Mouse (Mus musculus) right cerebral cortex, adult 18-20 months (tissue): ENCODE measurements at regions not wholly inside any gene's neighbourhood (a gene's known extent, or its start where the extent isn't known, plus 50 kb on each side); places are given as distances from the start of the nearest gene placed in this dataset.

Experiments used
- DNase-seq: peaks from one replicate; pipeline ENCODE4 v3.0.0; 2022; ENCODE audit warnings: mixed read lengths

DNA sequence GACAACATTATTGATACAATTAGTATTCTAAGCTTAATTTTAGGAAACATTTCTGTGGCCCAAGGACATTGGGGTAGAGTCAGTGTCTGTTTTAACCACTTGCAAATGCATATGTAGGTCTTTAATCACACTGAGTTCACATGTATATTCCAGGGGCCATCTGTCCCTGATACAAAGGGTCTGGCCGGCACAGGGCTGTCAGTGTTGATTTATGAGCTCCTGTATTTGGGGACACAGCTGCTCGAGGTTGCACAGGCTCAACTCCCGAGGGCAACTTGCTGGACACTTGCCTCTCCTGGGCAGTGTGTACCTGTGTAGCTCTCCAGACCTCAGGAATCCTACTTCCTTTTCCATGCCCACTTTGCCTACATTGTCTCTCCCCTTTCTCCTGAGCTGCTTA is 221.0 kb downstream of the Abcc12 start:
- DNase-seq, result no peak

DNA sequence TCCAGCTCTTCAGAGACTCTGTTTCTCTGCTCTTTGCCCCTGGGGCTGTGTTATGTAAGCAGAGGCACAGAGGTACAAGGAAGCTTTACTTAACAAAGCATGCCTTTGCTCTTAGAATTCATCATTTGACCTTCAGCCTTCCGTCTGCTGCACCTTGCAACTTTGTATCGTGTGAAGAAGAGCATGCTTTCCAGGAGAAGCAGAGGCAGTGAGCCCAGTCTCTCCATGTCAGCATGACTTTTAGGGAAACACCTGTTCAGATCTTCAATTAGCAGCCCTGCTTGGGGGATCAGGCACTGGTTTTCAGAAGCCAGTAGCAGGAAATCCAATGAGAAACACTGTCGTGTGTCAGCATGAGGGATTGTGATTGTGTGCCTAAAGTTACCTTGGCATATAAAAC is 226.7 kb downstream of the Abcc12 start:
- no peak for DNase-seq

DNA sequence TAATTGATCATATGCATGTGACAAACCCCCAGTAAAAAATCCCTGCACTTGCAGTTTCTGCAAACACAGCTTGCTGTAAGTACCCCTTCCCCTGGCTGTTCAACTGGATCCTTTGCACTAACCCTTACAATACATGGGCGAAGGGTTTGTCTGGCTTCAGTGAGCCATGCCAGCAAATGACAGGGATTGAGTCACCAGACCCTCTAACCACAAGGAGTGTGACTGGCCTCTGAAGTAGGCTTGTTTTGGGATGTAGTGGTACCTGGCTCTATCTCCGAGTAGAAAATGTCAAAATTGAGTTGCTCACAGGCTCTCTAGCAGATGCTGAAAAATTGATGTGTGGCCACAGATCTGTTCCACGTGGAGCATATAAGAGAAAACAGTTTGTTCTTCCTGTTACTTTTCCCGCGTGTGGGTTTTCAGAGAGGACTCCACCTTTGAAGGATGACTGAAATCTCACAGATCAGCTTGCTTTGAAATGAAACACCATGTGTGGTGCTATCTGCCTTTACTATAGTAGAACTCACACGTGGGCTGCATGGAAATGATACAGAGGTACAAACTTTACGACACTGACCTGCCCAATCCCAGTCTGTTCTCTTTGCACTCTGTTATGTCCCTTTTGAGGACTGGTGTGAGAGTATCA is 228.8 kb downstream of the Abcc12 start:
- DNase-seq, result no peak

DNA sequence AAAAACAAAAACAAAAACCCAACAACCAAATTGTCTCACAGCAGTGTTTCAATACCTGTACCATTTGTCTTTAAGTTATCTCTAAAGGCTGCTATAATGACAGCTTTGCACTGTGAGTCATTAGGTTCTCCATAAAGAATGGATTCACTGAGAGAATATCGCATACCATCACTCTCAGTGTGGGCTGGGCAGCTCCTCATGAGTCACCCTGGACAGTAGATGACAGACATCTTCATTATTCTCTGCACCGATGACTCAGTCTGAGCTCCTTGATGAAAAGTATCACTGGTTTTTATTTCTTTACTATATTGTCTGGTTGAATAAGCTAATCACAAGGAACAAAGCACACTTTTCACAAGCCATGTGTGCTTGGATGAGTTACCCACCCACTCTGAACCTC is 230.4 kb downstream of the Abcc12 start:
- DNase-seq, result peak; percentile 45

DNA sequence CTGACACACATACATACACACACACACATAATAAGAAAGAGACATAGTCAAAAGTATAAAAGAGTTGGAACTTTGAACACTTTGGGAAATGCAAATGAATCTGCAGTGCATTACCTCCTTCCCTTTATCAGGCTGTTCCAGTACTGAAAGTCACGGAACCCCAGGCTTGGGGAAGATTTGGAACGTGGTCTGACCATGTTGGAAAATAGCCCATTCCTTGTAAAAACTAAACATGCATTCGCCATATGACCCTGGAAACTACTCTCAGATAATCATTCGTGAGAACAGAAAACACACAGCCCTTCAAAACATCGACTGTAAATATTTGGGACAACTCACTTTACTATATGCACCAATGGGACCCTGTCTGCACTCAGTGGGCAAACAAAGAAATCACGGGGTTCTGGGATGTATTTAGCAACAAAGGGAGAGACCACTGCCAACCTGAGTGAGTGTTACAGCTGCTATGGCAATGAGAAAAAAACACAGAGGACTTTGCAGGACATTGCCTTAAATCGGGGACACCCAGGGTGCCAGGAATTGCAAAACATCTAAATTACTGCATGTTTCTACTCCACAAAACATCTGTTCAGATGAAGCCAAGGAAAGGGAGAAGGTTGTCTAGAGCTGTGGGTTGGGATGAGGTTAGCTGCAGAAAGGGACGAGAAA is 238.3 kb downstream of the Abcc12 start:
- no peak for DNase-seq

DNA sequence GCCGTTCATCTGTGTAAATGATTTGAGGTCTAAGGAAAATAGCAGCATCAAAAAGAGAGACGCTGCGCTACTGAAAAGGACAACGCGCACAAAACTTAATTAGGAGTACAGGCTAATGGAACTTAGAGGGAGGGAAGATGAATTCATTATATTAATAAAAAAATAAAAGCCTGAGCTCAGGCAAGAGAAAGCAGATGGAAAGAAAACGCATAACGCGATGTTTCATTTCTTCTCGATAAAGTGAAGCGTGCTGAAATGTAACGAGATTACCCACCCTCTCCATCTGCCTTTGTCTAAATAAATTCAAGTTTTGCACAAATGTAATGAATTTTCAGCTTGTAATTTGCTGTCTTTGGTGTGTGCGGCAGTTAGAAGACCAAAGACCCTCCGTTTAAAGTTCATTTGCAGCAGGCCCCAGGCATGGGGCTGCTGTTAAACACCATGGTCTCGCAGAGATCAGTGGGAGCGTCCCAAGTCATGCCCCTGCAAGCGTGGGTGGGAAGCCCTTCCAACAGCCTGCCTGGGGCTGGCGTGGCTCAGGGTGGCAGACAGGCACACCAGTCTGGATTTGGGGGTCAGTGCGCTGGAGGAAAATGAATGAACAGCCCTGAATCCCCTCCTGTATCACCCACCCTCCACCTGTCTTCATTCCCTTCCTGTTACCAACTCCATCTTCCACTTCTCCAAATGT is 241.8 kb downstream of the Abcc12 start:
- DNase-seq, result no peak

DNA sequence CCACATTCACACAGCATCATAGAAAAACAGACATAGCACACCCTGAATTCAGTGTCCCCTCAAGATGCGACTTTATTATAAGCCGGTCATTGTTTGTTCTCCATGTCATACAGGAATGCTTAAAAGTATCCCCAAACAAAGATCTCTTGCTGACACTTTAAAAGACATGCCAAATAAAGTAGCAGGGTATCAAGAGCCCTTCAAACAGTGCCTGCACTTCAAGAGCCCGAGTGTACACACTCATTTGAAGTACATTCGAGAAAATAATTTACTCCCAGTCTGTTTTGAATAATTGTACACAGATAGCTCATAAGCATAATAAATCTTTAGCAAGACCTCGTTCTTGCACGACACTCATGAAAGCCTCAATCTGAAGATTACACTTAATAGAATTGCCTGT is 249.1 kb downstream of the Abcc12 start:
- no peak for DNase-seq

DNA sequence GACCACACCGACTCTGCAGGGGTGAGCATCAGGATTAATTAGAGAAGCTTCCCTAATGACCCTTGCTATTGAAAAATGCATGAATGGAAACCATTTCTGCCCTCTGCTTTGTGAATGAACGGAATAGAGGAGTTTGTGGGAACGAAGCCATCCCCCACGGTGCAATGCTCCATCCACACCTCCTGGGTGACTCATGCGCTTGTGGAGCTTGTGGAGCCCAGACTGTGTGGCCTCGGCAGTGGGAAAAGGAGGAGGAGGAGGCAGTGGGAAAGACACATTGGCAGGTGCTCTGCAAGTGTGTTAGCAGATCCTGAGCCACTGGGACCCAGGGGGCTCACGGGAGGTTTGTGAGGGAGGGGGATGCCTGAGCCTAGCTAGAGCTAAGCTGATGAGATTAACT is 251.9 kb downstream of the Abcc12 start:
- peak; percentile 89 for DNase-seq

DNA sequence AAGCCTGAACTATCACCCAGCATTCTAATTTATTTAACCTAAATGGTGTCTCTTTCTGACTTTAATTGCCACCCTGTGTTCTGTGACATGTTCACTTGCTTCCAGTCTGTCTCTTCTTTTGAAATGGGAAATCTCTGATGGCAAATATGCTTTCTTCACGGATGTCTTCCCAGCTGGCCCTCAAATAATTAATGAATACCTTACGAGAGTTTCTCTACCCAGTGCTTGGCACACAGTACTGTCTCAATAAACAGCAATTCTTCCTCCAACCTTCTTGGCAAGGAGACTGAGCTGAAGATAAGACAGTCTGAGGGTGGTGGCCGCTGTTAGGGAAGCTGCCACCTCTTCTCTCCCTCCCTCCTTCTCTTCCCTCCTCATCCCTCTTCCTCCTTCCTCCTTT is 252.5 kb downstream of the Abcc12 start:
- DNase-seq, result no peak

DNA sequence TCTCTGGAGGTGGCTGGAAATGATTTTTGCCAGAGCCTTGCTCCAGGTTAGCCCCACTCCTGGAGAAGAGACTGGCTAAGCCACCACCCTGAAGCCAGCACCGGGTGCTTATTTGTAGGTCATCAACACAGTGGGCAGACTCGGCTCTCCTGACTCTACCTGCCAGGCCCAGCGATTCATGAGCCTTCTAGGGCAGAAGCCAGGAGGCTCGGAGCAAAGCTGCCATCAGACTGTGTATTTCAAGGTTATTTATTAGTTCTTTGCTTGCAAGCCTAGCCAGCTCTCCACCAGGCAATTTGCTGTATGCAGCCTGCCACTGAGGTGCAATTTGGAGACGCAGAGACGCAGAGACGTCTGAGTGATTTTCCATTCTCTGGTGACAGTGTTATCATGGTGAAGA is 255.4 kb downstream of the Abcc12 start:
- DNase-seq, result no peak

DNA sequence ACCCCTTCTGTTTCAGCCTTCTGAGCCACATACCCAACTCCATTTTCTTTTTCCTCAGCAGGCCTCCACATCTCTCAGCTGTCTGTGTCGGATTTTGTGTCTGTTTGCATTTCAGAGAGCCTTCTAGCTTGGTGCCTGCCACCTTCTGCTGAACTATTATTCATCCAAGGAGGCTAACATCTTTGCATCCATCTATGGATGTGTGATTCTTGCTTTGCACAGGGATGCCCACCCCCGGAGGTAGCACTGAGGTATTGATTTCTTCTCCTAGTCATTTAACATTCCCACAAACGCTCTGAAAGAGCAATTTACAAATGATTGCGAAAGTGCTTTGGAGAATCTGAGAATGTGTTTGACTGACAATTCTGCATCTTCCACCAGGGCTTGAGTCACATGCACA is 255.9 kb downstream of the Abcc12 start:
- DNase-seq, result peak; percentile 57

DNA sequence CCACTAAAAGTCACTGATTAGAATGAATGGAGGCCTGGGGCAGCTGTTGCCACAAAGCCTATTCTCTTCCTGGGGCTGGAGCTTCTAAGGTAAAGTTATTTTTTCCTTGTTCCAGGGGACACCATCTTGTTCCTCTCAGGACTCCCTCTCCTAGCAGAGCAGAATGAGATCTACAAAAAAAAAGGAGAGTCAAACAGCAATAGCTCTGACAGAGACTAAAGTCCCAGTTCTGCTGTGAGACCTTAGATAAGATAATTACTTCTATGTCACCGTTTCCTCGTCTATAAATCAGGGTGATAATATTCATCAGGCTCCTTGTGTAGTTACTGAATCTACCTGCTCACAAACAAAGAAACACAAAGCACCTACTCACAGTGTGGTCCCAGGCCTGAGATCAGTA is 256.7 kb downstream of the Abcc12 start:
- no peak for DNase-seq

DNA sequence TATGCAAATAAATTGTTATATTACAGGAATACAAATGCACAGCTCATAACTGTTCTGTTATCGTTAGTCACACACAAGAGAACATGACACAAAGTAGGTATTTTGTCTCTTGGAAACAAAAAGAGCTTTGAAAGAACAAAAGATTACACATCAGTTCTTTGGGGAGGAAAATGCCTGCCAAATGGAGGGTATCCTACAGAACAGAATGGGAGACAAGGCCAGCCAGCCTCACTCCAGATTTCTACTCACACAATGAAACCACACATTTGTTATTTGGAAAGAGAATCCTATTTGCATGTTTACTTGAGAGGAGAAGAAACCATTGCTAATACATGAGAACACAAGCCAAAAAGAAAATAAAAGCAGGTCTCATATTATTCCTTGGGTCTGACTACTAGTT is 258.0 kb downstream of the Abcc12 start:
- no peak for DNase-seq

DNA sequence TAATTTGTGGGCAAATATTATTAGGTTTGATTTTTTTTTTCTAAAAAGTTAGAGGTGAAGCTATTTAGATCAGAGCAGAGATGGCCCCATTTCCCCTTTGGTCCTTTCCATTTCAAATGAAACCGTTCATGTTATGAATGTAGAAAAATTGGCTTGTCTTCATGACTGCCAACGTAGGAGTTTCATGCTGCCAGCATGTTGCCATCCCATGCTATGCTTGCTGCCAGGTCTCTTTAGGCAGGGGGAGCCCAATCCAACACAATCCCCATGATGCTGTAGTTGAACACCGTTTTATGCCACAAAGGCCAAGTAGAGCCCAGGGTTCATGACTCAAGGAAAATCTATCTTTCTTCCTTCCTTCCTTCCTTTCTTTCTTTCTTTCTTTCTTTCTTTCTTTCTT is 259.5 kb downstream of the Abcc12 start:
- DNase-seq, result no peak

DNA sequence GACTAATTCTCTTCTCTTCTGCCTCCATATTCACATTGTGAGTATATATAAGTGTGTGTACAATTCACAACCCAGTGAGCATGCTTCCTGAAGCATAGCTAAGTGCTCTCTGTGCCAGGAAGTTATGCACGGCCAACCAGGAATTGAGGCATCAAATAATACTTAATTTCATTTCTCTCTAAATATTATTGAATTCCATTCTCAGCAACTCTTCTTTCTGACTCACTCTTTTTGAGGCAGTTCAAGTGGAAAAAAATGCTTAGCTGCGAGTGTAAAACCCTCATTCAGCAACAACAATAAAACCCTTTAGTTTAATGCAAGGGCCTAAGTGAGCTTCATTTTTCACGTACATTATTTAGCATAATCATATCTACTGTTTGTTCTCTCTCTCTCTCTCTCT is 262.0 kb downstream of the Abcc12 start:
- no peak for DNase-seq

DNA sequence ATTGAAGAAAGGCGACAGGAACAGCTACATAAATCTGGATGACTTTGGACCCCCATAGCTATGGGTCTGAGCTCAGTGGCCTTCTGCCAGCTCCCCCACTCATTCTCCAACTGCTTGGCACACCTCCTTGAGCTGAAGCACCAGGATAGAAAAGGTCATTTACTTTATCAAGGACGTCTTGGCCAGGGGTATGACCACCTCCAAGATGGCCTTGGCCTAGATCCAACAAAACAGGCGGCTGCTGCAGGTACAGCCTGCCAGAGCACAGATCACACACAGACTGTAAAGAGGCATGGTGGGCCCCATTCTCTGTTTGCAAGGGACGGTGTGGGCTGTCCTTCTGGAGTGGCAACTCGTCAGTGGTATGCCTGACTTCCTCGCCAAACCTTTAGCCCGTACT is 264.2 kb downstream of the Abcc12 start:
- DNase-seq, result no peak

DNA sequence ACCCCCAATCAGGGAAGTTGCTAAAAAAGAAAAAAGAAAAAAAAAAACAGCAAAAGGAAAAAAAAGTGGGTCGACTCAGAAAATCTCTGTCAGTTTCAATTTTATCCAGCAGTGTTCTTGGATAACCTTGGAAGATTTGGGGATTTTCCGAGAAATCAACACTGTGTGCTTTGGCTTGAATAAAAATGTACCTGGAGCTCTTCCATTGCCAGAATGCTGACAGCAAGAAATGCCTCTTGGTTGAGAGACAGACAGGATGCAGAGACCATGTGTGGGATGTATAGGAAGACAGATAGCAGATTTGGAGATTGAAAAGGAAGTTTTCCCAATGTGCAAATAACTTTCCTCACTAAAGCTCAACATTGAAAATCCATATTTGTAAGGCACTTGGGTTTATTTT is 271.0 kb downstream of the Abcc12 start:
- DNase-seq, result peak; percentile 43

DNA sequence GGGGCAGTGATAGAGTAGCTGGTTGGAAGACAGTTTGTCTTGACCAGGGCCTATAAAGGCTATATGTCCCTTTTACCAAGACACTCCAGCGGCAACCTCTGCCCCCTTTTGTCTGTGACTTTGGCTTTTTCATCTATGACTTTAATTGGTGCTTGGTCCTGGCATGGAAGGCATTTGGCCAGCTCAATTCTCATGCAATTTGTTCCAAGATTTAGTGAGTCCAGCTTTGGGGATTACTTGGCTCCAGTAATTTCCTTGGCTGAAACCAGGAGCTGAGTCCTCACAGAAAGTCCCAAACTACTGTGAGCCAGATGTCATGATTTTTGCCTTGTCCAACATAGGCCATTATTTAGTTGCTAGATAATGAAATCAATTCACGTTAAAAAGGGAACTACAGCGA is 273.1 kb downstream of the Abcc12 start:
- no peak for DNase-seq

DNA sequence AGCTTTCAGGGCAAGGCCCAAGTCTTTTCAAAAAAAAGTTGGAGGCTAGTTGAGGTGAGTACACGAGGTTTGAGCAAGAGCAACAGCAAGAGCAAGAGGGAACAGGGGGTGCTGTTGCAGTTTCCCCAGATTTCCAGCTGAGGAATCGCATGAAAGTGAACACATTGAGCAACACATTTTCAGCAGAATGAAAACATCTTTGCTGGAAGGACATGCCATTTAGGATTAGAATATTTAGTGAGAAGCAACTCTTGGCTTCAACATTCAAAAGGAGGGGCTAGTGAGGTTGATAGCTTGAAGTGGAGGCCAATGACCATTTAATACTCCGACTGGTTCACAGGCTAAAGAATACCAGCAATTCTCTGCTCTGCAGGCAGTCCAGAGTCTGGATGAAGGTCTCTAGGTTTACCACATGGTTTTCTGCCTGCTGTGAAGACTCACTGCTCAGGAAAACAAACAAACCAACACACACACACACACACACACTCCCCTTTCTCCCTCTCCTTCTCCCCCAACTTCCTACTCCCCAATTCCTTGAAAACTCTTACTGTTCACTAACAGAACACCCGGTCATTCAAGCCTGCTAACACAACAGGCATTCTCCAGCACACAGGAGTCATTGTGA is 278.5 kb downstream of the Abcc12 start:
- no peak for DNase-seq

DNA sequence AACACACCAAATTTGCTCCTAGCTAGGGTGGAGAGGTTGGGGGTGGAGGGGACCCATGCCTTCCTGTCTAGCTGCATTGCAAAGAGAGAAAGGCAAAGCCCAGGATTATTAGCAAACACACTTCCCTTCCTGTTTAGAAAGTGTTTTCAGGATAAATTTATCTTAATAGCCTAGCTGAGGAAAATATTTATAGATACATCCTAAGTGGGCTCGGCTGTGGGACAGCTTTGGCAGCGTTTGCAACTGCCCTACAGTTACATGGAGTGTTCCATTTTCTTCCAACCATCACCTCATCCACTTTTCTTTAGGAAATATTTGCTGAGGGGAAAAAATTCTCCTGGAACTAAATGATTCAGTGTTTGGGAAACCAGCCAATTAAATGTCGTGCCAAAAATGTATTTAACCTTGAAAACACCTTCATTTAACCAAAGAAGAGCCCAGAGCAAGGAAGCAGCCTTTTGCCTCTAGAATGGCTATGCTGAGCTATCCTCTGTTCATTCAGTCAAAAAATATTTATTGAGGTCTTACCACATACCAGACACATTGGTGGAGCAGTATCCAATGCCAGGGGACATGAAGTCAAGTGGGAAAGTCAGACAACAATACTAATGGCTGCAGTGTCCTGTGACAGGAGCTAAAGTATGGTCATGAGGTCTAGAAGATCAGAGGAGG is 291.6 kb downstream of the Abcc12 start:
- DNase-seq, result no peak

DNA sequence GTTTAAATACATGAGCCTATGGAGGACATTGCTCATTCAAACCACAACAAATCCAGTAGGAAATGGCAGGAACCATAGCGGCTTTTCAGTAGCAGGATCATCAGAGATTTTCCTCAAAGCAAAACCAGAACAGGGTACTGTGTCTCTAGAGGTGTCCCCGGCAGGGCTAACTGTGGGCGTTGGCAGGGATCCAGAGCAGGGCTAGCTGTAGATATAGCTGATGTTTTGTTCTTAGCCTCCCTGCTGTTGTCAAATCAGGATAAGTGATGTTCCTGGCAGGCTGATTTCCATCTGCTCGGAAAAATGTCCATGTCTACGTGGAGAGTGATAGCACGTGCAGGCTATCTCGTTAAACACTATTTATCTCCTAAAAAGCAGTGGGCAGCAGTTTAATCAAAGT is 297.6 kb downstream of the Abcc12 start:
- DNase-seq, result peak; percentile 35

DNA sequence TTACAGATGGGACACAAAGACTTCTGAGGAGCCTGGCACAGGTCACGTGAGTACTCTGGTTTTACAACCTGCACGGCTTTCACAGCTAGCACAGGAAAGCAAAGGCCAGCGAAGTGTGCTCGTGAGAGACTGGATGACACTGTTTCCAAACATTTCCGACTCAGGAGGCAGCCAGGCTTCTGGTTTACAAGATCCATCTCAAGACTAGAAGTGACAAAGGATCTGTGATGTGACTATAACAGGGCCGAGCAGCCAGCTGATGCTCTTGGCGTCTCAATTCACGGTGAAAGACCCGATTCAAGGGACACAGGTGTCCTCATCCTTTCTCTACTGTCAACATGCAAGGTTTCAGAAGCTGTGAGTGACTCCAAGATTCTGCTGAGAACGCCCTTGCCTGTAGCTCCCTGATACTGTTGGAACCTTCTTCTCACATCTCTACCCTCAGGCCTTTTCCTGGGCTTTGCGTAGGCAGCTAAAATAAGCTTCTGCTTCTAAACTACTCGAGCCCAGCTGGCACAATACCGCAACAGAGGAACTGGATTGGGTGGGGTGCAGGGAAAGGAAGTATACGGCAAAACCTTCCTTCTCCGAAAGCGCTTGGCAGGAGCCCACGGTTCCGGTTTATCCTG is 300.3 kb downstream of the Abcc12 start:
- peak; percentile 75 for DNase-seq

DNA sequence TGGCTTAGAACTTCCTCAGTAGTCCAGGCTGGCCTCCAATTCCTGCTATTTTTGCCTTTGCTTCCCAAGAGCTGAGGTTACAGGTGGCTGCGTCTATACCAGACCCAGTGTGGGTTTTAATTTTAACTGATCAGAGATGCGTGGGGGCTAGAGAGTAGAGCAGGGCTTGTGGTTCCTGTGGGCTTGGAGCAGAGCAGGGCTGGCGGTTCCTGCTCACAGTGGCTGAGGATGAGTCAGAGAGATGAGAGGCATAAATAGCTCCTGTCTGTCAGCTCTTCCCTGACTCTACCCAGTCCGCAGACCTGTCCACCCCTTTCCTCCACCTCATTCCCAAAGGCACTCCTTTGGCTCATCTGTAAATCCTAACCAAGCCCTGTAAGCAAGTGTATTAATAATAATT is 304.8 kb downstream of the Abcc12 start:
- peak; percentile 76 for DNase-seq
